Mouse (Mus musculus): Measurements from ENCODE around the gene Capn12.

The Capn12 gene

DNA sequence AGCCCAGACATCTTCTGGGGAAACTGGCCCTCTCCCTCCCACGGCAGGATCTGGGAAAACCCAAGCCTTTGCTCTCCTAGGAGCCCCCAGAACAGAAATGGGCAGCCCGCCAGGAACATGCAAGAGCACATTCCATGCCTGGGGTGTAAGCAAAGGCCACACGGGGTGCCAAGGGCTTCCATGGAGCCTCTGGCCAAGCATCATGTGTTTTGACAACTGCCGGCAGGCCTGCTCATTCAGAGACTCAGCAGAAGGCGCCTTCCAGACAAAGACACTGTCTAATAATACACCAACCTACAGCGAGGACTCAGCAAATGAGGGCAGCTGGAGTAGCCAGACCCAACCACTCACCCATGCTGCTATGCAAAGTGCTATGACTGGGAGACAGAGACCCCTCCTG, 38.6 kb downstream of the Capn12 start:
- peak; percentile 20 for DNase-seq (ENCODE audit: low read depth, low spot score)

DNA sequence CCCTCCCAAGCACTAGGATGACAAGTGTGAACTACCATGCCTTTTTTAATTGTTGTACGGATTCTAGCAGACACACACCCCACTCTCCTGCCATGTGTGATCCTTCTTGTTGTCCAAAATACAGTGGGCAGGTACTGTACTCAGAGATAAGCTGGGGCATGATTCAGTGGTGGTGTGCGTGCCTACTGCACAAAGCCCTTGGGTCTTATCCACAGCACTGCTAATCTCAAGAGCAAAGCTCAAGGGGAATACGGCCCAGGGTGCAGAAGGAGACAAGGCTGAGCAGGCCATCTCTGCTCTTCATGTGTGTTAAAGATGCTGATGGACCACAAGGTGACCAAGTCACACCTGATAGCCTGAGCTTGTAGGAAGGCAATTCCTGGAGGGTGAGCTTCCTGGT, 40.0 kb downstream of the Capn12 start:
- no peak for DNase-seq (ENCODE audit: low read depth, low spot score)

DNA sequence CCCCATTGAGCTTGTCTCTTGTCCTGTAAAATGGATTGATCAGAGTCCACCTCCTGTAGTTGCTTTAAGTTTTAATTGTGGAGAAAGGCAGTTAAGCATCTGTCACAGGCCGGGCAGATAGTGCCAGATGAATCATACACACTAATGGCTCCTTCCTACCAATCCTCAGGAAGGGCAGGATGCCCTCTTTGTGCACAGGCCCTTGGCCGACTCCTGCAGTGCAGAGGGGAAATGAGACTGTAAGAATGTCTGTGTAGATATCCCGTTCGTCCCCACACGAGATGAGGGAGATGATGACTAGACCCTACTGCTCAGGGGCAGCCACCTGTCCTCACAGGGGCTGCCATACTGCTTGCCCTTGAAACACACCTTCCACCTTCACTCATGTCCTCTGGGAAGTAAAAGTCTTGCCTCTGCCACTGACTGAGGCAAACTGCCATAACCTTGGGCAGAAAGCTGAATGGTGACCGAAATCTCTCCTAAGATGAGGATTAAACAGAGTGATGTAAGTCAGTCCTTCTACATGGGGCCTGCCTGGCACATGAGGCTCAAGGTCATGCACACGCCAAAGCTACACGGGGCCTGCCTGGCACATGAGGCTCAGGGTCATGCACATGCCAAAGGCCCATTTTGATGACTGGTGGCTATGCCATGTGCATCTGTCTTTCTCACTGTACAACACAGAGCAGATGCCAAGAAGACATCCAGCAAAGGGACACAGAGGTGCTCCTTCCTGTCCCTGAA, 40.7 kb downstream of the Capn12 start:
- no peak for DNase-seq (ENCODE audit: low read depth, low spot score)

DNA sequence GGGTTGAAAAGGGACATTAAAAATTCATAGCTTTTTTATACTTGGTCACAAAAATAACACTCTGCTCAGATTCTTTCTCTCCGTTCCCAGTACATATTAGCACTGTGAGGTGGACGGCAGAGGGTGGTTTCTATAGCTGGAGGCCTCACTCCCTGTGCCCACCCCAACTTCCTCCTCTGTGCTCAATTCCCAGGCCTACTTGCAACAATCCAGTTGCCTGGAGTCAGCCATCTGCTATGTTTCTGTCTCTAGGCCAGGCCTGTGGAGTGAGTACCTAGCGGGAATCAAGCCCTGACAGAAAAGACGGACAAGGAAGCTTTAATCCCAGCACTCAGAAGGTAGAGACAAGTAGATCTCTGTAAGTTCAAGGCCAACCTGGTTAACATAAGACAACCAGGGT, 41.4 kb downstream of the Capn12 start:
- no peak for DNase-seq (ENCODE audit: low read depth, low spot score)

DNA sequence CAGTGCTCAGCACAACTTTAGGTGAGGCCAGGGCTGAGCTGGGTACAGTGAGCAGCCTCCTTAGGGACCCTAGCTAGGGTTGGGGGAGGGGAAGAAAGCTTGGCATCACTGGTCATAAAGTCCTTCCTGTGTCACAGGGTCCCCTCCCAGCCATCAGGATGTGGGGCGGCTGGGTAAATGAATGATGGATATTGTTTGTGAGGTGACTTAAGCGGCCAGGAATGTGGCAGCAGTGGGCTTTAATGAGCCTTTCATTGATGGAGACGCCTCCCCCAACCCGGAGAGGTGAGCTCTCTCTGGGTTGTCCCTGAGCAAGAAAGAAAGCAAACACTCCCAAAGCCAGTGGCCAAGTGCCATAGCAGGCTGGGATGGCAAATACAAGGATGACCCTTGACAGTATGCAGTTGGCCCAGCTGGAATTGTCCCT, 42.7 kb downstream of the Capn12 start:
- no peak for DNase-seq (ENCODE audit: low read depth, low spot score)

DNA sequence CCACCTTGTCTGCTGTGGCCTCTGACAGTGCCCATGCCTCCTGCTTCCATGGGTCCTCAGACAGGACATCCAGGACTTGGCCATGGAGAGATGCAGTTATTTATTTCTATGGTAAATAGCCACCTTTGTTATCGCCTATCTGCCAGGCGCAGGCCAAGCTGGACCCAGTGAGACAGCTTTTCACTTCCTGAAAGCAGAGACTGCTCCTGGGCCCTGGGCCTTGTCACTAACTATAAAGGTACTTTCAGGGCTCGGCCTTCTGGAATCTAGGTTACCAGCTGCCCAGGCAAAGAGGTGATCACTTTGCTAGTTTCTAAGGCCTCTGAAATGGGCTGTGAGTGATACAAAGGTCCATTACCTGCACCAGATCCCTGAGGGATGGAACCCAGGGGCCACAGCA, 43.6 kb downstream of the Capn12 start:
- DNase-seq (ENCODE audit: low read depth, low spot score), result no peak

DNA sequence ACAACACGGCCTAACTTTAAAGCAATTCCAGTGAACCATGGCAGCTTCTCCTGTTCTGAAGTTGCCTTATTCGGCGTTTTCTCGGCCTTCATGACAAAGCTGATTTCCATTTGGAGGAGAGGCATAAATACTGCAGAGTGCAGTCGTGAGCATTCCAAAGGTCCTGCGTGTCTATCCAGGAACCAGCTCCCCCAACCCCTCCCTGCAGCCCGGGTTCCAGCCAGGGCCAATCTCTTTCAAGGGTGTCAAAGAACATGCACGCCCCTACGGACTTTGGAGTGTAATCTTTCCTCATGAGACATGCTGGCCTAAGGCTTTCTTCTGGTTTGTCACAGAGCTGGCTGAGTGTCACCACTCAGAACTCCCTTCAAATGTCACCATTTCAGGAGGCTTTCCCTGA, 44.1 kb downstream of the Capn12 start:
- no peak for DNase-seq (ENCODE audit: low read depth, low spot score)

DNA sequence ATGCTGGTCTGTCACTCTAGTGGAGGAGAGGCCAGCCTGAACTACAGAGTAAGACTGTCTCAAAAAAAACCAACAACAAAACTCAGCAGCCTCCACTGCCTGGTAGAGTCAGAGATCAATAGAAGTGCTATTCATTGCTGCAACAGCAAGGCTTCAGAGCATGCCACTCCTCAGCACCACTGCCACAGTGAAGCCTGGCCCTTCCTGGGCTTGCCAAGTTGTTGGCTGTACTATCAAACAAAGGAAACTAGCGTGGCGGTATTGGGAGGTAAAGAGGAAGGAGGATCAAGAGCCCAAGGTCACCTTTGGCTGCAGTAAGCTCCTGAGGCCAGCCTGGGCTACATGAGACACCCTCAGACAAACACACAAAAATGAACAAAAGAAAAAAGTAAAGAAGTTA, 45.0 kb downstream of the Capn12 start:
- DNase-seq (ENCODE audit: low read depth, low spot score), result no peak

DNA sequence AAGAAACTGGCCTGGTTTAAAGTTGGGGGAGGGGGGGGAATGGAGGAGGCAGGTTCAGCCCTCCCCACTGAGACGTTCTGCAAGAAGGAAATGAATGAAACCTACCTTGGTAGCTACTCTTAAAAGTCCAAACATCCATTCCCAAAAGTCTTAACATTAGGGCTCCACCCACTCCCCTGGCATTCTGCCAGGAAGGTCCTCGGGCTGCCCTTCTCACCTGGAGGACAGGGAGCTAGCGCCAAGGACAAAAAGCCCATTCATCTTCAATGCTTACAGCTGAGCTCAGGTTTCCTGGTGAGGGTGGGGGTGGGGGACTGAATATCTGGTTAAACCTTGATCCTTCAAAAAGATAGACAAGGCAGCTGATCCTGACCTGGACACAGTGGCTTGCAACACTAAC, 48.2 kb downstream of the Capn12 start:
- no peak for DNase-seq (ENCODE audit: low read depth, low spot score)

DNA sequence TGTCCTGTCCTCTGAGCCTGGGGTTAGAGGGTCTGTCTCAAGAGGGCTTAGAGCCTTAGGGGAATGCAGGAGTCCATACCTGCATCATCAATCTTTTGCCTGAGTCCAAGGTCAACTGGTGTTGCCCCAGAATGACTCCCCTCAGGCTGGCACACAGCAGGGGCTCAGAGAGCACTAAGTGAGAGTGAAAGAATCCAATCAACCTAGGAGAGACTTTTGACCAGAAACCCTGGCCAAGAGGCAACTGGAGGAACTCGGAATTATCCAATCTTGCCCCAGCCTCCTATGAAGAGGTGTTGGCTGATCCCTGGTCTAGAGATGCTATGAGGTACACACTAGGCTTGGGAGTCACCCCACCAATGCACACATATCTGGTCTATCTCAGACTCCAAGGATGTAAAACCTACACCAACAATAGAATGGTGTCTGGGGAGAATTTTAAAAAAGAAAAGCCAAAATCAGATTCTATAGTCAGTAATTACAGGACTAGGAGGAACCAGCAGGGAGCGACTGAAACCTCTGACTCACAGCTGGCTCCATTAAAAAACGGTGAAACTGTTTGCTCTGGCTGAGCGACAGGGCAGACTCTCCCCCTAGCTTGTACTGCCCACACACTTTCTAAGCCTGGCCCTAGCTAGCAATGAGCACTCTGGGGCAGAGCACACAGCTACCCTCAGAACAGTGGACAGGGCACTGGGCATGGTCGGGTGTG, 49.3 kb downstream of the Capn12 start:
- no peak for DNase-seq (ENCODE audit: low read depth, low spot score)

DNA sequence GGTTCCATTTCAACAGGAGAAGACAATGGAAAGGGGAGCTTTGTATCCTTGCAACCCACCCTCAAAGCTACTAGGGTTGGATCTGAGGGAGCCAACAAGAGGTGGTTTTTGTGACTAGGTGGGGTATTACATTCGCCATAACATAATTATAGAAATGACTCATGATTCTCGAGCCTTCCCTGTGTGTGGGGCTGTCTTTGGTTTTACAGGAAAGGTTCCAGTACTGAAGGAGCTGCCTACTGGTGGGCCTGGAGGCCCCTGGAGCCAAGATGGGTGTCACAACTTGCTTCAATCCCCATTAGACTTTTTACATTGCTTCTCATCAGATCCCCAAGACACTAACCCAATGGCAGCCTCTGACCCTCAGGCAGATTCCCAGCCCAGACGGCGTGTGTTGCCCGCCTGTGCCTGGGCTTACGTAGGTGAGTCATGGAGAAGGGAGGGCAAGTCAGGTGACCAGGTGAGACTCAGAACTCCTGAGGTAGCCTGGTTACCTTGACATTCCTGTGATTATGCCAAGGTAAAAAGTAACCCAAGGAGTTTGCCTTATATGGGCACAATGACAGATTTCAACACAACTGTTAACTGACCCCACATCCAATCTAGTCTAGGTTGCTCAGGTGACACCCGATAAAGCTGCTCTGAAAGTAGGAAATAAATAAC, 49.9 kb downstream of the Capn12 start:
- no peak for DNase-seq (ENCODE audit: low read depth, low spot score)

DNA sequence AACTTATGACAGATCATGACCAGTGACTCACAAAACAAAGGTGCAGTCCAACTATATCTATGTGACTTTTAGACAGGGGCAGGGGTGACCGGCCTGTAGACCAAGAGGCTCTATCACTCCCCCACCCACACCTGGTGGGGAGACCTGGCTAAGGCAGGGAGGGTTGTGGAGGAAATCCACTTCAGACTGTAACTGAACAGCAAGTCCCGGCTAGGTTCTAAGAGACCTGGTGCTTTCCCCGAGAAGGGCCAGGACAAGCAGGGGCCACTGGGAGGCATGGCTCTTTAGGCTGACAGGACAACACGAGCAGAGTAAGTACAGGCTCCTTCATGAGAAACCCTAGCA, 50.4 kb downstream of the Capn12 start:
- DNase-seq (ENCODE audit: low read depth, low spot score), result no peak

DNA sequence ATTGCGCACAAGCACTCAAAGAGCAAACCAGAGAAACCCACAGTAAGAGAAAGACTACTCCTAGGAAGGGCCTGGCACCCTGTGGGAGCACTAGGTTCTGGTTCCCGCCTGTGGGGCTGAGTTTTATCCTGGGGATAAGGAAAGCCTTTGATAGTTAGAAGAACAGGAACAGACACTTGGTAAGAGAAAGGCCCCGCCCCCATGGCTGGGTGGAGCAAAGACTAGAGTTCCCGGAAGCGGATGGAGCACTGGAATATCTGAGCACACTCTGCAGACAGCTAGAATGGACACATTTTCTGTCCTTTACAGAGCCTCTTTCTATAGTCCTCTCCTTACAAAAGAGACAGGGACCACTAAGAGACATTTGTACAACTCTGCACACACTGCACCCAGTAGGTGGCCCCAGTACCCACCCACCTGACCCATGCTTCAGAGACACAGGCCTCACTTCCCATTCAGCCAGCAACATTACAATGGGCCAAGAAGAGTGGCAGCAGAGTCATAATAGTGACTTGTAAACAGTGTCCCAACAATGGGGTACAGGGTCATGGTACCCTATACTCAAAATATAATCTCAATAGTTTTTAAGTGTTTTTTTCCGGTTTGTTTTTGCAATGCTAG, 51.3 kb downstream of the Capn12 start:
- peak; percentile 32 for DNase-seq (ENCODE audit: low read depth, low spot score)

DNA sequence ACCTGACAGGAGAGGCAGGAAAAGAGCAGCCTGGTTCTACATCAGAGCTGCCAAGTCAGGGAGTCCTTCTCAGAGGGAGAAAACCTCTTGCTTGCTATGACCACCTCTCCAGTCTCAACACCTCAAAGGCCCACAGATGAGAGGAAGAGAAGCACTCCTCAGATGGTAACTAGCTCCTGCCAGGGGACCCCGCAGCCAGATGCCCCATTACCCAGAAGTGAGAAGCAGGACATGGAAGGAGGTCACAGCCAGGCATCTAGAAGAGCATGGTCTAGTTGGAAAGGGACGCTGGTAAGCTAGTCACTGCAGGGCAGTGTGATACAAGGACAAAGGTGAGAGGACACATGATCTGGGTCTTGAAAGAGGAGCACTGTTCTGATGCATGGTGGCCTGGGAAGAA, 52.6 kb downstream of the Capn12 start:
- DNase-seq (ENCODE audit: low read depth, low spot score), result no peak

DNA sequence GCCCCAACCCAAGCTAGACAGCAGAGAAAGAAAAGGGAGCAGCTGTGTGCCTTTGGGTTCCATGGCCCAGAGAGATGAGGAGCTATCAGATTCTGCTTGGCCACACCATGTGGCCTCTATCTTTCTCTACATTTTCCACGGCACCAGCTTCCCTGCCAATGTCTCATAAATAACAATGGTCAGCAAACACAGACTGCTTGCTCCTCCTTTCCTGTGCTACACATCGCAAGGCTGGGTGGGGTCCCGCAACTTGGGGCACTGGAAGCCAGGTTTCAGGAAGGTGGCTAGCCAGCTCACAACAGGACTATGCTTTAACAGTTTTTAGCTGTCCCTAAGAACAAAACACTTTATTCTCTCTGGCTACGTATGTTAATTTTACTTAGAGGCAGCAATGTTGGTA, 55.6 kb downstream of the Capn12 start:
- DNase-seq (ENCODE audit: low read depth, low spot score), result no peak

DNA sequence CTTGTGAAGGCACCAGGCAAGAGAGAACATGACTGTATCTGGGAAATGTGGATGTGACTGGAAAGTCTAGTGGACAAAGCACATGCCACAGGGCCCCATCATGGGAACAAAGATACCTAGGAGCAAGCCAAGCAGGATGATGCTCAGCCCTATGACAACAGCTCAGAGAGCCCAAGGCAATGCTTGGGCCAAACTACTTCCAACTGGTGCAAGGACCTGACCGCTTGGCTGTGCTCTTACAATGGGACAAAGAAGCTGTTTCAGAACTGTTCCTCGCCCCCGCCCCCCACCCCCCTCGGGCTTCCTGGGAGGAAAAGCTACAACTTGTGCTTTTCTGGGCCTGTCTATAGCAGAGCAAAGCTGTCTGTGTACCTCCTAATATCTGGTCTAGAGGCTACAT, 57.4 kb downstream of the Capn12 start:
- no peak for DNase-seq (ENCODE audit: low read depth, low spot score)

DNA sequence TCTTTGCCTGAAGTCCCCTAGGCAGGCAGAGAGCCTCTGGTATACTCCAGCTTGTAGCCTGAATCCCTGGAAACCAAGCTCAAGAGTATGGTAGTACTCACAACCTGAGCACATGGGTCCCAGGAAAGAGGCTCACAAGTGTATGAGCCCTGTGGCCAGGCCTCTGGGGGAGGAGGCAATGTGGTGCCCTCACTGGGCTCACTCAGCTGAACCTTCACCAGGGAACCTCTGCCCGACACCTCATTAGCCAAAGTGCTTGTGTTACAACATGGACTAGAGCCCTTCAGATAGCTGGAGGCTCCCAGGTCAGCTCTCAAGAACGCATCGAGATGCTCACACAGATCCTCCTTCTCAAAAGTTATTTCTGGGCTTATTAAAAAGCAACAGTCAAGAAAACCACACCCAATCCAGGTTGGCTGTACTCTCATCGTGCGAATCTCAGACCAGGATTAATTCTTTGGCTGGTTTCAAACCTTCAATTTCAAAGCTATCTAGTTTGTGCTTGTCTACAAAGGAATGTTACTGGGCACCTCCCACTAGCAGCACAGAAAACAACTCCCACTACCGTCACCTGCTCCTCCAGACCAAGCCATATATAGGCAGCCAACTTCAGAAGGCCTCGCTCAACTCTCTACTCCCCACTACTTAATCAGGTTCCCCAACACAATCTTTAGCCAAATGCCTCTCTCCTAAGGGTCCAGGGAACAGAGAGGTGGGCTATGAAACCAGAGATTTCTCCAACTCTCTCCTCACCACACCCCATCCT, 58.4 kb downstream of the Capn12 start:
- DNase-seq (ENCODE audit: low read depth, low spot score), result no peak

DNA sequence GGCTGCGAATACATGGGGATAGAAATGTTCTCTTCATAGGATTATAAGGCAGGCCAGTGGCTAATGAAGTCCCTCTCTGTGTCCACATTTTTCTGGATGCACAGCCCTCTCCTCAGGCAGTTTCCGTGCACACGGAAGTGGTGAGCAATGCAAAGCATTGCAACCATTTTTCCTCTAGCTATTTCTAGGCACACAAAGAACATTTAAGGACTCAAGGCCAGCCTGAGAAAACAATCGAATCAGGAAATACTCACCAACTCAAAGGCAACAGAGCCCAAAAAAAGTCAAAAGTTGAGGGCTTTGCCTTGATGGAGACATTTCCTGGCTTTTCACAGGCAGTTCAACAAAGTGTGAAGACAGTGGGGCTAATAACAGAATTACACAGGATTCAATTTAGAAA, 59.9 kb downstream of the Capn12 start:
- no peak for DNase-seq (ENCODE audit: low read depth, low spot score)

DNA sequence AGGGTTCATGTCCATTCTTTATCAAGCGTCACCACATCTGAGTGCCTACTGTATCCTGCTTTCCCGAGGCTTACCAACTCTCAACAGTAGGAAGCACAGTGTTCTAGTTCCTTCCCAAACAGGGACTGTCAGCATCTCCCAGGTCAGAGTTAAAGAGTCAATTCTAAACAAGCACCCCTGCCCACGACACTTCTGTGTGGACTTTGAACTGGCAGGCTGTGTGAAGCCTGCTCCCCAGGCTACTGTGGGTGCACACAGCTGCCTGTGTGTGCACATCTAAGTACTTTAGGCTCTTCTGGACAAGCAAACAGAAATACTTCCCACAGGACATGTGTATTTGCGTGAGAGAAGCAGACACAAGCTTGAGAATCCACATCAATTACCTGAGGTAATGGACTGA, 60.3 kb downstream of the Capn12 start:
- no peak for DNase-seq (ENCODE audit: low read depth, low spot score)
